Mouse (Mus musculus) embryonic facial prominence, embryonic 10.5 days (tissue): ENCODE data around the gene Kirrel3. TPM values are rescaled to one million over a fixed set of nuclear protein-coding genes. Genes with fewer than 3 reads are reported as not detected.

Experiments used
- DNase-seq: peaks from one replicate; pipeline ENCODE4 v3.0.0-alpha.2; 2017; ENCODE audit warnings: low spot score
- H3K27ac ChIP-seq: fragments of 300-500 bp; sonication (generic); replicated peaks from 2 replicates; pipeline ENCODE4 v1.5.1; 2016; ENCODE audit warnings: mild to moderate bottlenecking
- H3K27me3 ChIP-seq: fragments of 300-500 bp; sonication (generic); replicated peaks from 2 replicates; pipeline ENCODE4 v1.6.1; 2016; ENCODE audit warnings: low read depth, mild to moderate bottlenecking; ENCODE audit not compliant: poor library complexity, severe bottlenecking
- H3K36me3 ChIP-seq: fragments of 300-500 bp; sonication (generic); replicated peaks from 2 replicates; pipeline ENCODE4 v1.6.1; 2016; ENCODE audit warnings: mild to moderate bottlenecking, moderate library complexity
- H3K4me1 ChIP-seq: fragments of 300-500 bp; sonication (generic); 2 replicates; pipeline ENCODE4 v1.6.1; 2016
- H3K4me3 ChIP-seq: fragments of 300-500 bp; sonication (generic); 2 replicates; pipeline ENCODE4 v1.5.1; 2016; ENCODE audit warnings: mild to moderate bottlenecking, moderate library complexity
- H3K9me3 ChIP-seq: fragments of 300-500 bp; sonication (generic); 2 replicates; pipeline ENCODE4 v1.6.1; 2016; ENCODE audit warnings: mild to moderate bottlenecking
- WGBS: fragments of 180-500 bp; shearing (Covaris S2); methylation state at CpG from one replicate; pipeline ENCODE4 v1.1.7; 2016; 5-methylcytosine and 5-hydroxymethylcytosine counted together
- polyA plus RNA-seq: library from polyadenylated mRNA; unstranded; fragments of >200 nt; fragmentation: Nextera tagmentation; extraction: Ambion mirVana; gene quantifications from 2 replicates; pipeline ENCODE4 v1.2.1, GENCODE M21; 2016

Gene Kirrel3
- polyA plus RNA-seq, 1 experiment from 2014 or later: 2.3 TPM

GRCm38 (mm10) chr9:34619913-34620312, 134.2 kb downstream of the Kirrel3 start:
- Histone ChIP-seq H3K27me3 (no peaks in the 10 kb centered on the region), H3K9me3 (no peaks in the 10 kb centered on the region), H3K27ac (no peak overlapping the region), H3K4me1 (no peaks in the 10 kb centered on the region), H3K36me3 (no peaks in the 10 kb centered on the region), H3K4me3 (no peak overlapping the region)
- DNase-seq: no peak
- WGBS: 89% methylated on average over 3 of the region's 3 CpGs

DNA sequence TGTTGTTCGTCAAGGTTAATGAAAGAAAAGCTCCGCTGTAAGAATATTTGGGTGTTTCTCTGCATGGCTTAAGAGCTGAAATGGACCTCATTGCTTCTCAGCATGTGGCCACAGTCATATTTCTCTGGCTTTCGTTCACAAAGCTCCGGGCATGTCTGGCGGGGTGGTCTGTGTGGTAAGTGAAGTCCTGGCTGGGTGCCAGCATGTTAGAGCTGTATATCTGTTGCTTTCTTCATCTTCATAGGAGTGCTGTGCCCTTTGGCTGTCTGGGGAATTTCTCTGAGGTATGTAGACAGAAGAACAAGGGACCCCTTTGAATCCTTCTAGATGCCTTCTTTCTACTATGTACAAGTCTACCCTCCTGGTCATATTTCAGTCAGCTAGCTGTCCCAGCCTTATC, 137.8 kb downstream of the Kirrel3 start:
- Histone ChIP-seq H3K9me3 (no peaks in the 10 kb centered on the region), H3K4me3 (no peak overlapping the region), H3K4me1 (no peaks in the 10 kb centered on the region), H3K27me3 (no peaks in the 10 kb centered on the region), H3K36me3 (no peaks in the 10 kb centered on the region), H3K27ac (no peak overlapping the region)
- DNase-seq: no peak
- WGBS: 87% methylated on average over 5 of the region's 5 CpGs

DNA sequence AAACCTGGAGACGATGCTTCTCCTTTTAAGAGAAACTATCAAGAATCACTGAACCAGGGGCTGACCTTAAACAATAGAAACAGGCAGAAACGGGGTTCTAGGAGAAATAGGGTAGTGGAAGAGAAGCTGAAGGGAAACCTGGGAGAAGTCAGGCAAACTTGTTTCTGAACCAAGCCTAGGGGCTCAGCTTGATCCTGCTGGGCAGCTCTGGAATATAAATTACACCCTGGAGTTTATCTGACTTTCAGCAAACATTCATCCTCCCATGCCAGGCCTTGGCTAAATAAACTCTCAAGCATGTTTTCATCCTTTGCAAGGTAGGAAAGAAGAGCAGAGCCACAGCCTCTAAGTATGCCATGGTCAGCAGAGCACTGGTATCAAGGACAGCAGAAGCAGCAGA, 138.3 kb downstream of the Kirrel3 start:
- 64% methylated on average over 2 of the region's 2 CpGs for WGBS
- H3K4me3 ChIP-seq: no peak overlapping the region
- no peaks in the 10 kb centered on the region for H3K4me1 ChIP-seq
- no peaks in the 10 kb centered on the region for H3K9me3 ChIP-seq
- H3K27ac ChIP-seq: no peak overlapping the region
- DNase-seq: no peak
- H3K27me3 ChIP-seq: no peaks in the 10 kb centered on the region
- H3K36me3 ChIP-seq: no peaks in the 10 kb centered on the region

GRCm38 (mm10) chr9:34628841-34629240, 143.1 kb downstream of the Kirrel3 start:
- DNase-seq: no peak
- Histone ChIP-seq H3K36me3 (no peaks in the 10 kb centered on the region), H3K4me1 (no peaks in the 10 kb centered on the region), H3K27ac (no peak overlapping the region), H3K9me3 (no peaks in the 10 kb centered on the region), H3K4me3 (no peak overlapping the region), H3K27me3 (no peaks in the 10 kb centered on the region)
- 83% methylated on average over 3 of the region's 3 CpGs for WGBS

- WGBS: 87% methylated on average over 6 of the region's 6 CpGs
These were observed 150.0 kb downstream of the Kirrel3 start for GRCm38 (mm10) chr9:34635696-34636095.

DNA sequence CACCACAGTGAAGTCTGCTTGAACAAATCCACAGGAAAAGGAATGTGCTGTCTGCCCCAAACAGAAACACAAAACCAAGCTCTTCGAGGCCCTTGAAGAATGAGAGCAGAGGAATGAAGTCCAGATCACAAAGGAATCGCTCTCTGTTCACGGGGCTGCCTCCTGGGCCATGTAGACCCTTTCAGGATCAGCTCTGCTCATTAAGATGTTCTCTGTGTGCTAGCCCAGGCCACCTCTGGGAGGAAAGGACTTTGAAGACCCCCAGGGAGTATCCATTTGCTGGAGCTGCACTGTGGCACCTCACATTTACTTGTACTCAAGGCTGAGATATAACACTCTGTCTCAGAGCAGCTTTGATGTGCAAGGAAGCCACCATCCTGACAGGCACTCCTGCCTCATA, 158.2 kb downstream of the Kirrel3 start:
- DNase-seq: peak; percentile 11
- H3K4me3 ChIP-seq: no peak overlapping the region
- no peaks in the 10 kb centered on the region for H3K27me3 ChIP-seq
- 46% methylated on average over 3 of the region's 3 CpGs for WGBS
- peaks cover 9% of the 10 kb centered on the region; the same call in 1 of the 2 replicates for H3K4me1 ChIP-seq
- H3K27ac ChIP-seq: no peak overlapping the region
- H3K9me3 ChIP-seq: 0 out of 2 replicates have a peak, but pooled peaks cover 3% of the 10 kb centered on the region
- H3K36me3 ChIP-seq: no peaks in the 10 kb centered on the region

More at GRCm38 (mm10) chr9:34635696-34636095, 150.0 kb downstream of the Kirrel3 start:
- DNase-seq: no peak
- H3K9me3 ChIP-seq: 0 out of 2 replicates have a peak, but pooled peaks cover 3% of the 10 kb centered on the region
- no peak overlapping the region for H3K27ac ChIP-seq
- no peaks in the 10 kb centered on the region for H3K36me3 ChIP-seq
- no peaks in the 10 kb centered on the region for H3K4me1 ChIP-seq
- H3K4me3 ChIP-seq: no peak overlapping the region
- H3K27me3 ChIP-seq: no peaks in the 10 kb centered on the region

DNA sequence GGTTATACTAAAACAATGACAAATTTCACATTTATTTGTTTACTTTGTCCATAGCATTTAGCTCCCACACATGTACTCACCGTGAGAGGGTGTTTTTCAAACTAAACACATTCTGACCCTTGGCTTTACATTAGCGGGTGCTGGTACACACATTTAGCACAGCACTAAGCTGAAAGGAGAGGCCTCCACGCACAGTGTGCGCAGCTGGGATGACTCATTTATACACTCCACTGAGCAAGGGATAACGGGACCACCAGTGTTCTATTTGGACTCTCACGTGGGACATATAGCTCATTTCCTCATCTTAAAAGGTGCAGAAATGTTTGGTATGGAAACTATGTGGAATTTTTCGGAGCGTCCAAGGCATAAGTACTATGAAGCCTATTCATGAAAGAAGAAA, 158.7 kb downstream of the Kirrel3 start:
- no peaks in the 10 kb centered on the region for H3K27me3 ChIP-seq
- no peak overlapping the region for H3K27ac ChIP-seq
- no peak for DNase-seq
- 0 out of 2 replicates have a peak, but pooled peaks cover 3% of the 10 kb centered on the region for H3K9me3 ChIP-seq
- no peak overlapping the region for H3K4me3 ChIP-seq
- no peaks in the 10 kb centered on the region for H3K36me3 ChIP-seq
- 77% methylated on average over 8 of the region's 8 CpGs for WGBS
- peaks cover 9% of the 10 kb centered on the region; the same call in 1 of the 2 replicates for H3K4me1 ChIP-seq

DNA sequence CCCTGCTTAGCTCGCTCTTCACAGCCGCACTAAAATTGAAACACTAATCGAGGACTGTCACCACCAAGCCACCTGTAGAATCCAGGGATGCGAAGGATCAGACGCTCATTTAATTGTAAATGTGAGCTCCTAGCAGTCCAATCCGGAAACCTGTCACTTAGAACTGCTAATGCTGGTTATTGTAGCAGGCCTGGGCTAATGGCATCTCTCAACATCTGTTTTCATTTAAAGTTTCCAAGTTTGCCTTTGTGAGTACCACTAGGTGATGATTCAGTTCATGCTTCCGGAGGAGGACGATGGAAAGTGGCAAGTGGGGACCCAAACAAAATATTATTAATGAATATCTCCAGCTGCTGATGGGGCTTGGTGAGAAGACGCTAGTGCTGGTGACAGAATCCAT, 161.1 kb downstream of the Kirrel3 start:
- Histone ChIP-seq H3K4me3 (no peak overlapping the region), H3K27ac (no peak overlapping the region), H3K27me3 (no peaks in the 10 kb centered on the region), H3K9me3 (no peaks in the 10 kb centered on the region), H3K4me1 (peaks cover 9% of the 10 kb centered on the region; the same call in 1 of the 2 replicates), H3K36me3 (no peaks in the 10 kb centered on the region)
- DNase-seq: peak; percentile 18
- WGBS: 54% methylated on average over 9 of the region's 9 CpGs

DNA sequence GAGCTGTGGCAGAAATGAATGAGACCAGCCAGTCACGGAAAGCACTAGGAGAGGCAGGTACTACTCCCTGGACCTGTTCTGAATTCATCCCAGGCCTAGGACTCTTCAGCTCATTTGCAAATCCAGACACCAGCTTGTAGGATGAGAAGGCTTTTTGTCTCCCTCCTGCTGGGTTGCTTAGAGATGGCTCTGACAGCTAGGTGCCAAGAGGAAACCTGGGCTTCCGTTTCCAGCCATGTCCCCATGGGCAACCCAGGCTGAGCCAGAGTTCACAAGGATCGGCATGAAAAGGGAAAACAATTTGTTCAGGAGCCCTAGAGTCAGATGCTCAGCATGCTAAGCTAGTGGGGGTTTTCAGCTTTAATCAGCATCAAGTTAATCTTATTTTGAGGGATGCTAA, 166.6 kb downstream of the Kirrel3 start:
- Histone ChIP-seq H3K36me3 (no peaks in the 10 kb centered on the region), H3K4me3 (no peak overlapping the region), H3K9me3 (no peaks in the 10 kb centered on the region), H3K4me1 (no peaks in the 10 kb centered on the region), H3K27me3 (no peaks in the 10 kb centered on the region), H3K27ac (no peak overlapping the region)
- DNase-seq: no peak
- 56% methylated on average over 3 of the region's 3 CpGs for WGBS

GRCm38 (mm10) chr9:34653141-34653540, 167.4 kb downstream of the Kirrel3 start:
- H3K4me3 ChIP-seq: no peak overlapping the region
- H3K27ac ChIP-seq: no peak overlapping the region
- no peak for DNase-seq
- H3K27me3 ChIP-seq: no peaks in the 10 kb centered on the region
- H3K9me3 ChIP-seq: no peaks in the 10 kb centered on the region
- H3K4me1 ChIP-seq: no peaks in the 10 kb centered on the region
- 77% methylated on average over 1 of the region's 1 CpGs for WGBS
- no peaks in the 10 kb centered on the region for H3K36me3 ChIP-seq

- Histone ChIP-seq H3K9me3 (no peaks in the 10 kb centered on the region), H3K4me3 (no peak overlapping the region), H3K36me3 (no peaks in the 10 kb centered on the region), H3K27ac (no peak overlapping the region), H3K4me1 (peaks cover 4% of the 10 kb centered on the region), H3K27me3 (no peaks in the 10 kb centered on the region)
- DNase-seq: no peak
- 85% methylated on average over 1 of the region's 1 CpGs for WGBS
These were observed 174.9 kb downstream of the Kirrel3 start for GRCm38 (mm10) chr9:34660566-34660965.

DNA sequence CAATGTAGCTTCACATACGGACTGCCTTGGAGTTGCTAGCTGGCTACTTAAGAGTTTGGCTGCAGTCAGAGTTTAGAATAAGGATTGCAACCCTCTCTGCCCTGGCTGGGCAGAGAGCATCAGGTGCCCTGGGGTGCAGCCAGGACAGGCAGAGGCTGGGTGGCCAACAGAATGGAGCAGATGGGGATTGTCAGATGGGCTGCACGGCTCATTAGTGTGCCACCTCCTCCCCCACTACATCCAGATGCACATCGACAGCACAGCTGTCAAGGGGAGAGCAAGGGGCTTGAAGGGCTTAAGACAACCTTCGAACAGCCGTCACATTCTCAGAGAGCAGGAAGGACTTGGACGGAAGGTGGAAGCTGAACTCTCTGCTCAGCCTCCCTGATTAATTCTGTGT, 177.7 kb downstream of the Kirrel3 start:
- Histone ChIP-seq H3K27me3 (no peaks in the 10 kb centered on the region), H3K27ac (no peak overlapping the region), H3K4me3 (no peak overlapping the region), H3K9me3 (no peaks in the 10 kb centered on the region), H3K4me1 (peaks cover 4% of the 10 kb centered on the region), H3K36me3 (no peaks in the 10 kb centered on the region)
- 57% methylated on average over 6 of the region's 6 CpGs for WGBS
- no peak for DNase-seq

- no peak for DNase-seq
- Histone ChIP-seq H3K4me1 (peaks cover 4% of the 10 kb centered on the region), H3K27me3 (no peaks in the 10 kb centered on the region), H3K27ac (no peak overlapping the region), H3K9me3 (no peaks in the 10 kb centered on the region), H3K4me3 (no peak overlapping the region), H3K36me3 (no peaks in the 10 kb centered on the region)
- WGBS: 85% methylated on average over 15 of the region's 15 CpGs
These were observed 179.9 kb downstream of the Kirrel3 start for GRCm38 (mm10) chr9:34665361-34666129.
